Mouse (Mus musculus): ENCODE measurements around the gene Gm10188.

DNA sequence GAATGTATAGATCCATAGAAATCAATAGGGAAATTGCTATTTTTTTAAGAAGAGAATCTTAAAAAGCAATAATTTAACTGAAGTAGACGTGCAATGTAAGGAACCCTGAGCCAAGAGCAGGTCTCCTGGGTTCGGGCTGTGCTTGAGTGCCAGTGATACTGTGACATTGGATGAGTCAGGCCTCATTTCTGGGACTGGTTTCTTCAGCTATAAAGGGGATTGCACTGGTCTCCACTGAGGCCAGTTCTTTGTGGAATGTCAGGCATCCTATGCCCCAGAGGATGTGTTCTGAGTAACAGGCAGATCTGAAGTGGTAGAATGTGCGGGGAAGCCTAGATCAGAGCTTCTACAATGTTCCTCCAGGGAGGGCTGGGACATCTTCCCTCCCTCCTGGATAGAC lies 22.7 kb downstream of the Gm10188 start:
- TF ChIP-seq GATA1 (IDR thresholded peaks at IDR 0.05; ENCODE audit: low read length) (no peak), TAL1 (IDR thresholded peaks at IDR 0.05; ENCODE audit: low read length) (no peak)
